Mouse (Mus musculus): ENCODE measurements around the gene C130032M10Rik. TPM values are rescaled to one million over a fixed set of nuclear protein-coding genes. Genes with fewer than 3 reads are reported as not detected.

The C130032M10Rik gene
- total RNA-seq (2014; rRNA removed) (not detected in 2 replicates), polyA plus RNA-seq (2015; fragmentation: Nextera tagmentation; extraction: Ambion mirVana) (not detected in 2 replicates)

- Histone ChIP-seq H3K4me3 (ENCODE audit: low read length) (no peak within 1 kb of the TSS), H3K9ac (replicated peaks; ENCODE audit: low read length) (no peak within 1 kb of the TSS), H3K27me3 (ENCODE audit: insufficient read depth, low read length) (no peaks in the 10 kb centered on the region), H3K36me3 (ENCODE audit: insufficient read depth, low read length) (no peaks in the 10 kb centered on the region), H3K9me3 (ENCODE audit: low read length) (peaks cover 11% of the 10 kb centered on the region), H3K4me1 (ENCODE audit: insufficient read depth, low read length) (no peaks in the 10 kb centered on the region), H3K4me2 (ENCODE audit: low read depth, low read length) (no peak within 1 kb of the TSS), H3K27ac (no peak within 1 kb of the TSS)
- DNase-seq (ENCODE audit: low spot score) (no peak), ATAC-seq (no peak)
- TF ChIP-seq CTCF (IDR thresholded peaks at IDR 0.05; ENCODE audit: low read depth), result no peak
- WGBS, result 62% methylated on average over 11 of the region's 11 CpGs
Measured at GRCm38 (mm10) chr9:114515364-114515763, at the start of gene C130032M10Rik. C130032M10Rik (plus strand) TSS chr9:114515697.

GRCm38 (mm10) chr9:114466871-114467270 lies 48.6 kb upstream of the C130032M10Rik start:
- no peaks in the 10 kb centered on the region for H3K9me3 ChIP-seq (ENCODE audit: low read length)
- no peak for ATAC-seq
- no peak for DNase-seq (ENCODE audit: low spot score)
- H3K4me3 ChIP-seq (ENCODE audit: low read length), result no peak overlapping the region
- no peaks in the 10 kb centered on the region for H3K27me3 ChIP-seq (ENCODE audit: insufficient read depth, low read length)
- no peak for TF ChIP-seq CTCF (IDR thresholded peaks at IDR 0.05; ENCODE audit: low read depth)
- H3K9ac ChIP-seq (replicated peaks; ENCODE audit: low read length), result no peak overlapping the region
- 59% methylated on average over 7 of the region's 7 CpGs for WGBS
- H3K27ac ChIP-seq, result no peak overlapping the region
- H3K36me3 ChIP-seq (ENCODE audit: insufficient read depth, low read length), result peaks cover 5% of the 10 kb centered on the region; the same call in 1 of the 2 replicates
- H3K4me1 ChIP-seq (ENCODE audit: insufficient read depth, low read length), result no peaks in the 10 kb centered on the region
- H3K4me2 ChIP-seq (ENCODE audit: low read depth, low read length), result no peak overlapping the region

DNA sequence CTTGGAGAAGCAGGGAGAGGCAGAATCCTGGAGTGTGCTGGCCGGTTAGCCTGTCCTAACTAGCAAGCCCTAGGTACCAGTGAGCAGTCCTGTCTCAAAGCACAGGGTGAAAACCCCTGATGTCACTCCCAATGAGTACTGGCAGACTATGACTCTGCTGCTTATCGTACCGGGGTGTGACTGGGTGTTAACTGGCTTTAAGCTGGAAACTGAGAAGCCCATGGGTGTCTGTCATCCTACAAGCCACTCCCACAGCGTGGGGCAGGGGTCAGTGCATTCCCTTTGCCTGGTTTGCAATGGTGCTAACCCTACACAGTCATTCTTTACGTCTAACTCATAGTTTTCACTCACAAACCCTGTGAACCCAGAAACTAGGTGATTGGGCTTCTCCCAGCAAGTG lies 47.3 kb upstream of the C130032M10Rik start:
- H3K4me3 ChIP-seq (ENCODE audit: low read length), result no peak overlapping the region

GRCm38 (mm10) chr9:114468701-114469100 lies 46.8 kb upstream of the C130032M10Rik start:
- no peak for ATAC-seq
- Histone ChIP-seq H3K9me3 (ENCODE audit: low read length) (no peaks in the 10 kb centered on the region), H3K9ac (replicated peaks; ENCODE audit: low read length) (no peak overlapping the region), H3K4me2 (ENCODE audit: low read depth, low read length) (no peak overlapping the region), H3K27me3 (ENCODE audit: insufficient read depth, low read length) (no peaks in the 10 kb centered on the region), H3K4me1 (ENCODE audit: insufficient read depth, low read length) (no peaks in the 10 kb centered on the region), H3K27ac (no peak overlapping the region), H3K36me3 (ENCODE audit: insufficient read depth, low read length) (peaks cover 5% of the 10 kb centered on the region; the same call in 1 of the 2 replicates), H3K4me3 (ENCODE audit: low read length) (no peak overlapping the region)
- DNase-seq (ENCODE audit: low spot score), result no peak
- 98% methylated on average over 4 of the region's 4 CpGs for WGBS
- peak; percentile 18; the same call in 1 of the 2 replicates for TF ChIP-seq CTCF (IDR thresholded peaks at IDR 0.05; ENCODE audit: low read depth)

More for the DNA sequence above, 47.3 kb upstream of the C130032M10Rik start:
- ATAC-seq (no peak), DNase-seq (ENCODE audit: low spot score) (no peak)
- Histone ChIP-seq H3K4me2 (ENCODE audit: low read depth, low read length) (no peak overlapping the region), H3K36me3 (ENCODE audit: insufficient read depth, low read length) (peaks cover 5% of the 10 kb centered on the region; the same call in 1 of the 2 replicates), H3K27ac (no peak overlapping the region), H3K4me1 (ENCODE audit: insufficient read depth, low read length) (no peaks in the 10 kb centered on the region), H3K9me3 (ENCODE audit: low read length) (no peaks in the 10 kb centered on the region), H3K9ac (replicated peaks; ENCODE audit: low read length) (no peak overlapping the region), H3K27me3 (ENCODE audit: insufficient read depth, low read length) (no peaks in the 10 kb centered on the region)
- 90% methylated on average over 5 of the region's 5 CpGs for WGBS
- TF ChIP-seq CTCF (IDR thresholded peaks at IDR 0.05; ENCODE audit: low read depth), result no peak

GRCm38 (mm10) chr9:114471892-114472291 lies 43.6 kb upstream of the C130032M10Rik start:
- Histone ChIP-seq H3K27me3 (ENCODE audit: insufficient read depth, low read length) (no peaks in the 10 kb centered on the region), H3K9ac (replicated peaks; ENCODE audit: low read length) (no peak overlapping the region), H3K4me2 (ENCODE audit: low read depth, low read length) (no peak overlapping the region), H3K9me3 (ENCODE audit: low read length) (no peaks in the 10 kb centered on the region), H3K36me3 (ENCODE audit: insufficient read depth, low read length) (no peaks in the 10 kb centered on the region), H3K4me3 (ENCODE audit: low read length) (no peak overlapping the region), H3K4me1 (ENCODE audit: insufficient read depth, low read length) (no peaks in the 10 kb centered on the region), H3K27ac (no peak overlapping the region)
- no peak for DNase-seq (ENCODE audit: low spot score)
- TF ChIP-seq CTCF (IDR thresholded peaks at IDR 0.05; ENCODE audit: low read depth), result no peak
- WGBS, result 82% methylated on average over 7 of the region's 7 CpGs
- ATAC-seq, result no peak

DNA sequence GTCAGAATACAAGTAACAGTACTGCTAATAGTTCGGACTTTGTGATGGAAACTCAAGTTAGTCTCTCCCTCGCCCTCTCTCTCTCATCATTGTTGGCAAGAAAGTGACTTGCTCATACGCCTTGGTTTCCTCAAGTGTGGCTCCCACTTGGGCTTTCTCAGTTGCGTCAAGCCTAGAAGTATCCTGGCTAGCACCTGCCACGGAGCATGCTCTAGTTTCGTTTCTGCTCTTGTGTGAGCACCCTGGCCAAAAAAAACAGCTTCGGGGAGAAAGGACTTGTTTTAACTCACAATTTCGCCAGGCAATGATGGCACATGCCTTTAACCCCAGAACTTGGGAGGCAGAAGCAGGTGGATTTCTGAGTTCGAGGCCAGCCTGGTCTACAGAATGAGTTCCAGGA lies 38.5 kb upstream of the C130032M10Rik start:
- H3K4me2 ChIP-seq (ENCODE audit: low read depth, low read length), result no peak overlapping the region
- DNase-seq (ENCODE audit: low spot score) (no peak), ATAC-seq (no peak)
- H3K27me3 ChIP-seq (ENCODE audit: insufficient read depth, low read length), result no peaks in the 10 kb centered on the region
- H3K27ac ChIP-seq, result no peak overlapping the region
- H3K9me3 ChIP-seq (ENCODE audit: low read length), result no peaks in the 10 kb centered on the region
- TF ChIP-seq CTCF (IDR thresholded peaks at IDR 0.05; ENCODE audit: low read depth), result no peak
- H3K4me3 ChIP-seq (ENCODE audit: low read length), result no peak overlapping the region
- 93% methylated on average over 9 of the region's 9 CpGs for WGBS
- H3K4me1 ChIP-seq (ENCODE audit: insufficient read depth, low read length), result no peaks in the 10 kb centered on the region
- no peak overlapping the region for H3K9ac ChIP-seq (replicated peaks; ENCODE audit: low read length)
- H3K36me3 ChIP-seq (ENCODE audit: insufficient read depth, low read length), result no peaks in the 10 kb centered on the region

DNA sequence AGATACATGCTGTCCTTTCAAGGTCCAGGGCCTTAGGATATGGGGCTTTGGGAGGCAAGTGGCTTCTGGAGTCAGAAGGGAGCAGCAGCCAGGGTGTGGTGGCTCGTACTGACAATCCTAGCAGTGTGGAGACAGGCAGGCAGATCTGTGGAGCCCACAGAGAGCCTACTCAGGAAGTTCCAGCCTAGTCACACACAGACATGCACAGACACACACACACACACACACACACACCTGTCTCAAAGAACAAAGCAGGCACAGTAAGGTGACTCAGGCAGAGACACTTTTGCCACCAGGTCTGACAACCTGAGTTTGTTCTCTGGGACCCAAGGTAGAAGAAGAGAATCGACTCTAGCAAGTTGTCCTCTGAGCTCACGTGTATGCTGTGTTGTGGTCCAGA lies 34.6 kb upstream of the C130032M10Rik start:
- Histone ChIP-seq H3K9me3 (ENCODE audit: low read length) (no peaks in the 10 kb centered on the region), H3K27me3 (ENCODE audit: insufficient read depth, low read length) (no peaks in the 10 kb centered on the region), H3K27ac (no peak overlapping the region), H3K36me3 (ENCODE audit: insufficient read depth, low read length) (no peaks in the 10 kb centered on the region), H3K4me1 (ENCODE audit: insufficient read depth, low read length) (no peaks in the 10 kb centered on the region), H3K9ac (replicated peaks; ENCODE audit: low read length) (no peak overlapping the region), H3K4me2 (ENCODE audit: low read depth, low read length) (no peak overlapping the region), H3K4me3 (ENCODE audit: low read length) (no peak overlapping the region)
- ATAC-seq, result no peak
- no peak for TF ChIP-seq CTCF (IDR thresholded peaks at IDR 0.05; ENCODE audit: low read depth)
- no peak for DNase-seq (ENCODE audit: low spot score)
- 82% methylated on average over 3 of the region's 3 CpGs for whole genome bisulfite sequencing

All from hindbrain, postnatal 0 days (tissue).